Mouse (Mus musculus): ENCODE results near the gene Pabpc6. TPM values are rescaled to one million over a fixed set of nuclear protein-coding genes. Genes with fewer than 3 reads are reported as not detected.

The Pabpc6 gene
- polyA plus RNA-seq (2012; rRNA removed), result not detected in 2 replicates

DNA sequence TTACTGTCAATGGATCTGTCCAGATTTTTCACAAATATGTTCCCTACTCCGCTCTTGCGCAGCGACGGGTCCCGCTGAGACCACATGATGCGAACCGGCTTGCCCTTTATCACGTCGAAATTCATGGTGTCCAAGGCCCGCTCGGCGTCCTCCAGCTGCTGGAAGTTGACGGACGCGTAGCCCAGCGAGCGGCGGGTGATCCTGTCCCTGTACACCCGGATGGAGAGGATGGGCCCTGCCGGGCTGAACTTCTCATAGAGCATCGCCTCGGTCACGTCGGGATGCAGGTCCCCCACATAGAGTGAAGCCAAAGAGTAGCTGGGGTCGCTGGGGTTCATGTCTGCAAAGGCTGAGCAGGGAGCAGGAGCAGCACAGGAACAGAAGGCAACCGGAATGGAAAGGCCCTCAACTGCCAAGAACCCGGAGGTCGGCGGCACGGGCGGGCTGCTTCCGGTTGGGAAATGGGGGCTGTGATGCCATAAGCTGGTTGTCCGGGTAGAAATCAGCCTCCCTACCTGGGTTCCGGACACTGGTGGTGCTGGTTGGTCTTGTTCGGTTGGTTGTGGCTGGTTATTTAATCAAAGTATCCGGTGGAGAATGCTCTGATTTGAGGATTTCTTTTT is at the start of gene Pabpc6:
Pabpc6 (minus strand) TSS at position 435 of the 623 bp plus-strand sequence.

Other genes starting within 250 kb of the Pabpc6 start
- not detected in 2 replicates for gene Gm17728, start 247.7 kb downstream of the Pabpc6 start, polyA plus RNA-seq (2012; rRNA removed)